Mouse (Mus musculus) ES-E14 (cell line): ENCODE measurements around the gene Gm14137. TPM values are rescaled to one million over a fixed set of nuclear protein-coding genes. Genes with fewer than 3 reads are reported as not detected.

Source experiments
- DNase-seq: peaks from one replicate; pipeline ENCODE4 v3.0.0-alpha.2; 2013; ENCODE audit warnings: low read depth, low spot score
- H3K27ac ChIP-seq: 2 replicates; pipeline ENCODE4 v1.5.1; 2012; ENCODE audit warnings: low read depth, mild to moderate bottlenecking, low read length, moderate library complexity, mixed read lengths; ENCODE audit not compliant: poor library complexity, insufficient read depth, severe bottlenecking
- H3K36me3 ChIP-seq: 2 replicates; pipeline ENCODE4 v1.6.1; 2012; ENCODE audit warnings: mild to moderate bottlenecking, low read length, moderate library complexity, mixed read lengths; ENCODE audit not compliant: control insufficient read depth, poor library complexity, insufficient read depth, severe bottlenecking
- H3K4me1 ChIP-seq, 2 experiments: fragments of 150-350 bp in 1 of 2; sonication (generic) in 1 of 2; 2 replicates each; pipeline ENCODE4 v1.6.1; 2012; ENCODE audit warnings: low read length in 2 of 2, mild to moderate bottlenecking in 1 of 2, mixed read lengths in 1 of 2; ENCODE audit not compliant: control insufficient read depth in 2 of 2, insufficient read depth in 2 of 2, poor library complexity in 1 of 2
- H3K4me3 ChIP-seq, 2 experiments: fragments of 150-350 bp in 1 of 2; sonication (generic) in 1 of 2; 2 replicates each; pipeline ENCODE4 v1.5.1; 2012; ENCODE audit warnings: low read length in 2 of 2, low read depth in 1 of 2, mild to moderate bottlenecking in 1 of 2, mixed read lengths in 1 of 2; ENCODE audit not compliant: insufficient read depth in 1 of 2, poor library complexity in 1 of 2, severe bottlenecking in 1 of 2
- H3K9ac ChIP-seq: 2 replicates; pipeline ENCODE4 v1.6.1; 2012; ENCODE audit warnings: low read depth, mild to moderate bottlenecking, low read length, mixed read lengths; ENCODE audit not compliant: poor library complexity, insufficient read depth, severe bottlenecking
- H3K9me3 ChIP-seq: fragments of 150-350 bp; sonication (generic); 2 replicates; pipeline ENCODE4 v1.6.1; 2012; ENCODE audit warnings: low read depth, mild to moderate bottlenecking, low read length; ENCODE audit not compliant: control insufficient read depth, insufficient read depth
- CHD2 ChIP-seq: IDR thresholded peaks from 2 replicates; pipeline ENCODE4 v1.6.1; 2014; ENCODE audit warnings: mild to moderate bottlenecking, low read depth, low read length, inconsistent platforms
- HCFC1 ChIP-seq: IDR thresholded peaks from 2 replicates; pipeline ENCODE4 v1.6.1; 2012; ENCODE audit warnings: low read length, inconsistent platforms, borderline replicate concordance; ENCODE audit not compliant: insufficient read depth
- MAFK ChIP-seq: IDR thresholded peaks from 2 replicates; pipeline ENCODE4 v1.6.1; 2014; ENCODE audit warnings: mild to moderate bottlenecking, low read depth, low read length, inconsistent platforms; ENCODE audit not compliant: insufficient read depth
- ZC3H11A ChIP-seq: IDR thresholded peaks from 2 replicates; pipeline ENCODE4 v1.6.1; 2012; ENCODE audit warnings: low read depth, mild to moderate bottlenecking, inconsistent platforms, low read length, borderline replicate concordance
- ZNF384 ChIP-seq: IDR thresholded peaks from 2 replicates; pipeline ENCODE4 v1.6.1; 2012; ENCODE audit warnings: low read depth, low read length, inconsistent platforms
- in situ Hi-C, 2 experiments: fragments of 600-800 bp; cut with MboI; formaldehyde crosslinking; loops; one replicate each; pipeline ENCODE4 v1.15.1; 2025; ENCODE audit warnings: low sequenced_read_pairs in 2 of 2, inconsistent platforms in 1 of 2; ENCODE audit not compliant: unreplicated experiment in 2 of 2
- total RNA-seq: library from RNA; depleted of rRNA; stranded (reverse); fragments of 300-350 nt; gene quantifications from 2 replicates; pipeline ENCODE4 v1.2.3, GENCODE M21; 2012

Gene Gm14137
- total RNA-seq, 1 experiment = 0.45 TPM

- DNase-seq = no peak
- in situ Hi-C loops = no loop called here
- Histone ChIP-seq H3K4me1 (peaks cover 0 to 7% of the 10 kb centered on the region in 2 experiments; a peak in 2 of 4 replicates), H3K36me3 (peaks cover 24% of the 10 kb centered on the region), H3K9ac (peak overlapping the region; percentile 38; the same call in 1 of the 2 replicates), H3K9me3 (no peaks in the 10 kb centered on the region), H3K27ac (peak overlapping the region; percentile 17; the same call in 1 of the 2 replicates), H3K4me3 (peak overlapping the region in 1 of 2 experiments; percentile 26; a peak in 2 of 4 replicates)
- TF ChIP-seq ZNF384 (no peak), CHD2 (no peak), MAFK (no peak), HCFC1 (no peak), ZC3H11A (no peak)
Observed at GRCm38 (mm10) chr2:119147160-119147678, 27.1 kb upstream of the Gm14137 start.

DNA sequence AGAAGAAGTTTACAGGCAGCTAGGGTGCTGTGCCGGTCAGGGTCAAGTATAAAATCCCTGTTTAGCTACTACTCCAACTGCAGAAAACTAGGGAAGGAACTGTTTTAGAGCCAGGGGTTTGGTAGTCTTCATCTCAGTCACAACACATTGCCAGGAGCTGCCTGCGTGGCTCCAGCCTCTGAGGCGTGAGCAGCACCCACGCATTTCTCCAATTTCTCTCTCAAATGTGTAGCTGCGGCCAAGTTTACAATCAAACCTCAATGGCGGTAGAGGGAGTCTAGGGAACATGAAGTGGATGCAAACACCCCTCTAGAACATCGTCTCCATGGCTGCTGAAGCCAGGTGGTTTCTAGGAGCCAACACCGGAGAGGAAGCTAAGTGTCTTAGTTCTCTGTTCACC lies 26.5 kb upstream of the Gm14137 start:
- Histone ChIP-seq H3K27ac (no peak overlapping the region), H3K36me3 (peaks cover 26% of the 10 kb centered on the region), H3K4me1 (peaks cover 0 to 7% of the 10 kb centered on the region in 2 experiments; a peak in 2 of 4 replicates), H3K9me3 (no peaks in the 10 kb centered on the region), H3K4me3 (no peak overlapping the region), H3K9ac (no peak overlapping the region; the same call in 1 of the 2 replicates)
- no peak for TF ChIP-seq ZC3H11A
- no peak for TF ChIP-seq ZNF384
- no peak for TF ChIP-seq CHD2
- in situ Hi-C loops = no loop called here
- no peak for DNase-seq

- no peak overlapping the region for H3K4me3 ChIP-seq
- no peak overlapping the region for H3K27ac ChIP-seq
- in situ Hi-C loops = no loop called here
- H3K4me1 ChIP-seq = peaks cover 0 to 4% of the 10 kb centered on the region in 2 experiments; a peak in 2 of 4 replicates
- no peaks in the 10 kb centered on the region for H3K9me3 ChIP-seq
- H3K36me3 ChIP-seq = peaks cover 30% of the 10 kb centered on the region
- DNase-seq = no peak
- TF ChIP-seq CHD2 = no peak
- TF ChIP-seq HCFC1 = no peak
- TF ChIP-seq ZC3H11A = no peak
- no peak for TF ChIP-seq ZNF384
- no peak for TF ChIP-seq MAFK
- no peak overlapping the region for H3K9ac ChIP-seq
Observed at GRCm38 (mm10) chr2:119152255-119152654, 22.1 kb upstream of the Gm14137 start.

DNA sequence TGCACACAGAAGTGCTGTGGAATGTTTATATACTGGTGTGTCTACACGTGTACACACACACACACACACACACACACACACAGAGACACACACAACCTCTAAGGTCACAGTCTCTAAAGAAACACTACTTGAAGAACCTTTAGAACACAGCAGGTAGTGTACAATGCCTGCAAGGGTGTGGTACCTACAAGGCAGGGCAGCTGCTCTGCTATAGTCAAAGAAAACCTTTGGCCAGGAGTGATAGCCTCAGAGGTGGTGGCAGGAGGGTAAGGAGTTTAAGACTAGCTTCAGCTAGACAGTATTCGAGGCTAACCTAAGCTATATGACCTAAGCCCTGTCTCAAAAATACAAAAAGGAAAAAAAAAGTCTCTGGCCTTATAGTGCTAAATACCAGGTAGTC lies 19.6 kb upstream of the Gm14137 start:
- in situ Hi-C loops = no loop called here
- no peak overlapping the region for H3K4me3 ChIP-seq
- no peaks in the 10 kb centered on the region for H3K9me3 ChIP-seq
- H3K36me3 ChIP-seq = peaks cover 25% of the 10 kb centered on the region
- H3K4me1 ChIP-seq = no peaks in the 10 kb centered on the region; a peak in 1 of 4 replicates
- H3K27ac ChIP-seq = no peak overlapping the region
- H3K9ac ChIP-seq = no peak overlapping the region
- TF ChIP-seq ZNF384 (no peak), HCFC1 (no peak), CHD2 (no peak), MAFK (no peak), ZC3H11A (no peak)
- no peak for DNase-seq

- H3K9ac ChIP-seq = no peak overlapping the region
- no peak for DNase-seq
- TF ChIP-seq ZNF384 (no peak), MAFK (no peak), CHD2 (no peak), ZC3H11A (no peak), HCFC1 (no peak)
- H3K4me3 ChIP-seq = no peak overlapping the region; a peak in 1 of 4 replicates
- in situ Hi-C loops = no loop called here
- peaks cover 23% of the 10 kb centered on the region for H3K36me3 ChIP-seq
- no peaks in the 10 kb centered on the region for H3K9me3 ChIP-seq
- no peak overlapping the region for H3K27ac ChIP-seq
- peaks cover 0 to 2% of the 10 kb centered on the region in 2 experiments; a peak in 1 of 4 replicates for H3K4me1 ChIP-seq
Observed at GRCm38 (mm10) chr2:119155388-119155787, 18.9 kb upstream of the Gm14137 start.
